In genomic region chr13:54575489-54575888, GRCm38 (mm10) we compare ENCODE assay signal across 8 mouse cellular contexts. TPM values are rescaled to one million over a fixed set of nuclear protein-coding genes. Genes with fewer than 3 reads are reported as not detected.
DNase-seq lines count a peak whose midpoint lies in the region; ATAC-seq and TF ChIP-seq lines count a peak whose summit lies in the region.

No protein-coding gene starts in this region.

- under 1% methylated on average over 19 of the region's 19 CpGs for WGBS in kidney, embryonic 16.5 days
- 1% methylated on average over 19 of the region's 19 CpGs for WGBS in heart, embryonic 16.5 days
- 13% methylated on average over 19 of the region's 19 CpGs for WGBS in macrophage (ENCODE audit: missing documents)

- DNase-seq in kidney, adult 9 months = no peak
- no peak for DNase-seq in layer of hippocampus, adult 8-10 months (ENCODE audit: low spot score in 2 of 2)
- DNase-seq in c-Kit-positive CD71-positive TER-119-positive erythroid progenitor cells, embryonic 14.5 days (ENCODE audit: low spot score) = no peak

- peak overlapping the region; percentile 95 for H3K4me2 ChIP-seq in kidney, embryonic 16.5 days (replicated peaks; ENCODE audit: low read depth, low read length)
- H3K4me2 ChIP-seq in heart, embryonic 16.5 days (ENCODE audit: low read depth, low read length) = peak overlapping the region; percentile 87

- H3K36me3 ChIP-seq in kidney, embryonic 16.5 days (ENCODE audit: insufficient read depth, low read length) = peaks cover 21% of the 10 kb centered on the region
- peaks cover 9% of the 10 kb centered on the region for H3K36me3 ChIP-seq in heart, embryonic 16.5 days (ENCODE audit: control insufficient read depth, insufficient read depth)
- 0 out of 2 replicates have a peak, but pooled peaks cover 2% of the 10 kb centered on the region for H3K36me3 ChIP-seq in macrophage (ENCODE audit: inconsistent target)

- TF ChIP-seq POLR2A in bone marrow macrophage, adult 2 months (IDR thresholded peaks at IDR 0.05; ENCODE audit: borderline replicate concordance, low read depth, low read length) = no peak

- no peaks in the 10 kb centered on the region for H3K9me3 ChIP-seq in kidney, embryonic 16.5 days (ENCODE audit: low read length)
- H3K9me3 ChIP-seq in heart, embryonic 16.5 days (replicated peaks; ENCODE audit: control insufficient read depth, low read length) = no peaks in the 10 kb centered on the region

- peak; percentile 62 for ATAC-seq in kidney, embryonic 16.5 days (ENCODE audit: low FRiP score, low TSS enrichment)
- ATAC-seq in heart, embryonic 16.5 days (replicated peaks; ENCODE audit: extremely low read depth, insufficient read depth, low FRiP score) = no peak
- ATAC-seq in erythroid progenitor cell, adult 5-6 weeks (replicated peaks; ENCODE audit: low FRiP score, poor library complexity, severe bottlenecking) = no peak

- peaks cover 10% of the 10 kb centered on the region for H3K4me1 ChIP-seq in kidney, embryonic 16.5 days (ENCODE audit: insufficient read depth, low read length)
- peaks cover 36% of the 10 kb centered on the region for H3K4me1 ChIP-seq in bone marrow macrophage, adult 2 months (ENCODE audit: control insufficient read depth, insufficient read depth, low read length)
- H3K4me1 ChIP-seq in heart, embryonic 16.5 days (ENCODE audit: control insufficient read depth, insufficient read depth, low read length) = peaks cover 9% of the 10 kb centered on the region

- peak overlapping the region; percentile 96 for H3K9ac ChIP-seq in kidney, embryonic 16.5 days (replicated peaks; ENCODE audit: low read length)
- peak overlapping the region; percentile 81 for H3K9ac ChIP-seq in heart, embryonic 16.5 days (ENCODE audit: low read length)

- H3K79me2 ChIP-seq in macrophage (ENCODE audit: inconsistent target) = peaks cover 10% of the 10 kb centered on the region; the same call in 1 of the 2 replicates

- no peak for TF ChIP-seq CTCF in bone marrow macrophage, adult 2 months (IDR thresholded peaks at IDR 0.05; ENCODE audit: low read depth, low read length)

- H3K27ac ChIP-seq in kidney, embryonic 16.5 days (ENCODE audit: low read length) = peak overlapping the region; percentile 83
- H3K27ac ChIP-seq in bone marrow macrophage, adult 2 months (ENCODE audit: insufficient read depth, low read depth, low read length) = no peak overlapping the region
- H3K27ac ChIP-seq in heart, embryonic 16.5 days (ENCODE audit: low read length) = peak overlapping the region; percentile 81
- 0 out of 2 replicates have a peak overlapping the region, but pooled peaks have one; percentile 1 for H3K27ac ChIP-seq in macrophage

- H3K4me3 ChIP-seq in kidney, embryonic 16.5 days (ENCODE audit: low read length) = peak overlapping the region; percentile 93
- peak overlapping the region; percentile 73 for H3K4me3 ChIP-seq in bone marrow macrophage, adult 2 months (ENCODE audit: insufficient read depth, low read length)
- peak overlapping the region; percentile 82 for H3K4me3 ChIP-seq in heart, embryonic 16.5 days (ENCODE audit: low read length)
- peak overlapping the region; percentile 50 for H3K4me3 ChIP-seq in macrophage (ENCODE audit: inconsistent target)

- H3K27me3 ChIP-seq in kidney, embryonic 16.5 days (ENCODE audit: insufficient read depth, low read length) = no peaks in the 10 kb centered on the region; the same call in 1 of the 2 replicates
- H3K27me3 ChIP-seq in heart, embryonic 16.5 days (ENCODE audit: control insufficient read depth, insufficient read depth, low read length) = no peaks in the 10 kb centered on the region

RNA-seq across cellular contexts. Expression of gene Arl10, which starts 0.7 kb away (rescaled TPM):
- 31.8 and 37.8 TPM in 2 replicates for polyA plus RNA-seq in kidney, embryonic 16.5 days (2015; fragmentation: Nextera tagmentation; extraction: Ambion mirVana)
- 44.0 and 45.7 TPM in 2 replicates for polyA plus RNA-seq in bone marrow macrophage, adult 2 months (2012; ENCODE audit: insufficient read depth, insufficient read length, missing spikeins)
- polyA plus RNA-seq in heart, embryonic 16.5 days (2015; fragmentation: Nextera tagmentation; extraction: Ambion mirVana) = 15.9 and 19.4 TPM in 2 replicates
- total RNA-seq in macrophage (2018; cell fraction: chromatin; rRNA removed) = 10 to 100 TPM in 24 of 26 experiments, 1 to 10 TPM in 2; 8.9 to 85.6 (median 27.5) TPM
- 10 to 100 TPM in 24 of 26 experiments, 1 to 10 TPM in 2; 8.9 to 26.4 (median 16.8) TPM for total RNA-seq in macrophage (2018; cell fraction: cytosol; rRNA removed)
- total RNA-seq in macrophage (2018; cell fraction: nucleus; rRNA removed) = 10 to 100 TPM; 17.8 to 75.2 (median 34.1) TPM
- 9.2 to 23.9 TPM (median 19.0 TPM) in 3 replicates for polyA plus RNA-seq in macrophage (2018)
- 10 to 100 TPM; 28.2 to 37.2 (median 30.9) TPM for total RNA-seq in layer of hippocampus, adult 8-10 months (2022)
- 1.1 TPM in 1 of 2 replicates, not detected in the other for total RNA-seq in erythroid progenitor cell, adult 5-6 weeks (2015; ENCODE audit: low replicate concordance)
- total RNA-seq in erythroid progenitor cell, adult 5-6 weeks (2017; ENCODE audit: low replicate concordance) = not detected in 2 replicates

RNA-seq across cellular contexts. Expression of gene 4833439L19Rik, which starts 10.3 kb away (rescaled TPM):
- polyA plus RNA-seq in kidney, embryonic 16.5 days (2015; fragmentation: Nextera tagmentation; extraction: Ambion mirVana) = 202 and 205 TPM in 2 replicates
- 48.5 and 49.2 TPM in 2 replicates for polyA plus RNA-seq in bone marrow macrophage, adult 2 months (2012; ENCODE audit: insufficient read depth, insufficient read length, missing spikeins)
- polyA plus RNA-seq in heart, embryonic 16.5 days (2015; fragmentation: Nextera tagmentation; extraction: Ambion mirVana) = 136 and 137 TPM in 2 replicates
- 10 to 100 TPM; 10.8 to 38.6 (median 24.2) TPM for total RNA-seq in macrophage (2018; cell fraction: chromatin; rRNA removed)
- total RNA-seq in macrophage (2018; cell fraction: cytosol; rRNA removed) = 10 to 100 TPM; 48.2 to 68.8 (median 56.5) TPM
- 10 to 100 TPM; 11.3 to 48.6 (median 29.6) TPM for total RNA-seq in macrophage (2018; cell fraction: nucleus; rRNA removed)
- polyA plus RNA-seq in macrophage (2018) = 57.4 to 59.9 TPM (median 57.6 TPM) in 3 replicates
- total RNA-seq in layer of hippocampus, adult 8-10 months (2022) = 100 to 1,000 TPM; 130 to 147 (median 139) TPM
- total RNA-seq in erythroid progenitor cell, adult 5-6 weeks (2015; ENCODE audit: low replicate concordance) = 37.3 and 55.1 TPM in 2 replicates
- total RNA-seq in erythroid progenitor cell, adult 5-6 weeks (2017; ENCODE audit: low replicate concordance) = 23.8 and 33.6 TPM in 2 replicates

RNA-seq across cellular contexts. Expression of gene Nop16, which starts 14.4 kb away (rescaled TPM):
- polyA plus RNA-seq in kidney, embryonic 16.5 days (2015; fragmentation: Nextera tagmentation; extraction: Ambion mirVana) = 97.6 and 106 TPM in 2 replicates
- polyA plus RNA-seq in bone marrow macrophage, adult 2 months (2012; ENCODE audit: insufficient read depth, insufficient read length, missing spikeins) = 18.0 and 19.3 TPM in 2 replicates
- 55.0 and 56.7 TPM in 2 replicates for polyA plus RNA-seq in heart, embryonic 16.5 days (2015; fragmentation: Nextera tagmentation; extraction: Ambion mirVana)
- total RNA-seq in macrophage (2018; cell fraction: chromatin; rRNA removed) = 1 to 10 TPM in 23 of 26 experiments, under 1 TPM in 3; 0.77 to 5.8 (median 2.2) TPM
- 10 to 100 TPM in 15 of 26 experiments, 1 to 10 TPM in 11; 5.9 to 16.8 (median 11.2) TPM for total RNA-seq in macrophage (2018; cell fraction: cytosol; rRNA removed)
- 10 to 100 TPM in 1 of 26 experiments, 1 to 10 TPM in 25; 1.6 to 11.1 (median 3.7) TPM for total RNA-seq in macrophage (2018; cell fraction: nucleus; rRNA removed)
- 17.0 to 43.5 TPM (median 34.3 TPM) in 3 replicates for polyA plus RNA-seq in macrophage (2018)
- 10 to 100 TPM; 20.6 to 23.3 (median 20.8) TPM for total RNA-seq in layer of hippocampus, adult 8-10 months (2022)
- total RNA-seq in erythroid progenitor cell, adult 5-6 weeks (2015; ENCODE audit: low replicate concordance) = 6.5 and 17.2 TPM in 2 replicates
- 5.4 and 14.8 TPM in 2 replicates for total RNA-seq in erythroid progenitor cell, adult 5-6 weeks (2017; ENCODE audit: low replicate concordance)

RNA-seq across cellular contexts. Expression of gene Higd2a, which starts 14.5 kb away (rescaled TPM):
- 203 and 208 TPM in 2 replicates for polyA plus RNA-seq in kidney, embryonic 16.5 days (2015; fragmentation: Nextera tagmentation; extraction: Ambion mirVana)
- 149 and 158 TPM in 2 replicates for polyA plus RNA-seq in bone marrow macrophage, adult 2 months (2012; ENCODE audit: insufficient read depth, insufficient read length, missing spikeins)
- polyA plus RNA-seq in heart, embryonic 16.5 days (2015; fragmentation: Nextera tagmentation; extraction: Ambion mirVana) = 272 and 295 TPM in 2 replicates
- 10 to 100 TPM in 1 of 26 experiments, 1 to 10 TPM in 20, not detected in 5; 1.9 to 17.1 (median 3.0) TPM for total RNA-seq in macrophage (2018; cell fraction: chromatin; rRNA removed)
- total RNA-seq in macrophage (2018; cell fraction: cytosol; rRNA removed) = 100 to 1,000 TPM in 7 of 26 experiments, 10 to 100 TPM in 19; 55.4 to 128 (median 83.2) TPM
- 10 to 100 TPM in 25 of 26 experiments, 1 to 10 TPM in 1; 9.8 to 27.3 (median 13.8) TPM for total RNA-seq in macrophage (2018; cell fraction: nucleus; rRNA removed)
- 73.7 to 134 TPM (median 97.0 TPM) in 3 replicates for polyA plus RNA-seq in macrophage (2018)
- 100 to 1,000 TPM; 134 to 161 (median 146) TPM for total RNA-seq in layer of hippocampus, adult 8-10 months (2022)
- 36.0 and 53.0 TPM in 2 replicates for total RNA-seq in erythroid progenitor cell, adult 5-6 weeks (2015; ENCODE audit: low replicate concordance)
- total RNA-seq in erythroid progenitor cell, adult 5-6 weeks (2017; ENCODE audit: low replicate concordance) = 9.2 and 19.0 TPM in 2 replicates

RNA-seq across cellular contexts. Expression of gene Cltb, which starts 35.7 kb away (rescaled TPM):
- polyA plus RNA-seq in kidney, embryonic 16.5 days (2015; fragmentation: Nextera tagmentation; extraction: Ambion mirVana) = 45.2 and 47.1 TPM in 2 replicates
- polyA plus RNA-seq in bone marrow macrophage, adult 2 months (2012; ENCODE audit: insufficient read depth, insufficient read length, missing spikeins) = 35.5 and 43.2 TPM in 2 replicates
- 54.8 and 58.9 TPM in 2 replicates for polyA plus RNA-seq in heart, embryonic 16.5 days (2015; fragmentation: Nextera tagmentation; extraction: Ambion mirVana)
- 10 to 100 TPM in 12 of 26 experiments, 1 to 10 TPM in 14; 1.6 to 18.7 (median 9.4) TPM for total RNA-seq in macrophage (2018; cell fraction: chromatin; rRNA removed)
- total RNA-seq in macrophage (2018; cell fraction: cytosol; rRNA removed) = 10 to 100 TPM; 15.6 to 46.1 (median 29.9) TPM
- total RNA-seq in macrophage (2018; cell fraction: nucleus; rRNA removed) = 10 to 100 TPM in 14 of 26 experiments, 1 to 10 TPM in 12; 5.7 to 24.7 (median 10.8) TPM
- polyA plus RNA-seq in macrophage (2018) = 24.7 to 63.7 TPM (median 59.0 TPM) in 3 replicates
- 100 to 1,000 TPM; 241 to 284 (median 264) TPM for total RNA-seq in layer of hippocampus, adult 8-10 months (2022)
- total RNA-seq in erythroid progenitor cell, adult 5-6 weeks (2015; ENCODE audit: low replicate concordance) = 2.2 and 5.9 TPM in 2 replicates
- 5.0 and 7.8 TPM in 2 replicates for total RNA-seq in erythroid progenitor cell, adult 5-6 weeks (2017; ENCODE audit: low replicate concordance)
